Mouse (Mus musculus) liver, embryonic 14.5 days (tissue): ENCODE measurements around the gene Atxn1. TPM values are rescaled to one million over a fixed set of nuclear protein-coding genes. Genes with fewer than 3 reads are reported as not detected.

Experiments used
- ATAC-seq: fragments of 200-750 bp; cut with Nextera tagmentation; 2 replicates; pipeline ENCODE4 v1.8.0; 2017; ENCODE audit warnings: moderate number of reproducible peaks, mild to moderate bottlenecking, moderate library complexity; ENCODE audit not compliant: insufficient read depth
- DNase-seq, 3 experiments: peaks; one replicate each; pipeline ENCODE4 v3.0.0-alpha.2; 2012 to 2013; ENCODE audit warnings: low read depth in 3 of 3, low spot score in 3 of 3
- H3K27ac ChIP-seq: fragments of 300-500 bp; sonication (generic); 2 replicates; pipeline ENCODE4 v1.5.1; 2014; ENCODE audit warnings: moderate library complexity, mild to moderate bottlenecking, control low read depth, inconsistent platforms
- H3K27me3 ChIP-seq: fragments of 300-500 bp; sonication (generic); 2 replicates; pipeline ENCODE4 v1.6.1; 2014; ENCODE audit warnings: mild to moderate bottlenecking, low read length, moderate library complexity; ENCODE audit not compliant: control insufficient read depth, insufficient read depth
- H3K36me3 ChIP-seq: fragments of 300-500 bp; sonication (generic); replicated peaks from 2 replicates; pipeline ENCODE4 v1.6.1; 2014; ENCODE audit warnings: low read depth; ENCODE audit not compliant: control insufficient read depth, insufficient read depth
- H3K4me1 ChIP-seq, 2 experiments: fragments of 200-500 bp in 1 of 2; fragments of 300-500 bp in 1 of 2; sonication (generic) in 1 of 2; replicated peaks; 2 replicates each; pipeline ENCODE4 v1.6.1; 2012 to 2014; ENCODE audit warnings: antibody characterized with exemption in 1 of 2, inconsistent platforms in 1 of 2, low read length in 1 of 2; ENCODE audit not compliant: control insufficient read depth in 2 of 2, insufficient read depth in 2 of 2
- H3K4me2 ChIP-seq: fragments of 300-500 bp; sonication (generic); 2 replicates; pipeline ENCODE4 v1.6.1; 2014; ENCODE audit warnings: low read depth, mild to moderate bottlenecking, control low read depth, moderate library complexity
- H3K4me3 ChIP-seq, 2 experiments: fragments of 200-500 bp in 1 of 2; fragments of 300-500 bp in 1 of 2; sonication (generic) in 1 of 2; 2 replicates each; pipeline ENCODE4 v1.5.1; 2012 to 2014; ENCODE audit warnings: low read depth in 2 of 2, low read length in 2 of 2, mild to moderate bottlenecking in 2 of 2, control low read depth in 1 of 2, inconsistent platforms in 1 of 2, moderate library complexity in 1 of 2; ENCODE audit not compliant: insufficient read depth in 1 of 2
- H3K9ac ChIP-seq: fragments of 300-500 bp; sonication (generic); replicated peaks from 2 replicates; pipeline ENCODE4 v1.6.1; 2014; ENCODE audit warnings: mild to moderate bottlenecking, control low read depth, moderate library complexity
- H3K9me3 ChIP-seq: fragments of 300-500 bp; sonication (generic); 2 replicates; pipeline ENCODE4 v1.6.1; 2016; ENCODE audit warnings: low read length, mixed read lengths; ENCODE audit not compliant: control insufficient read depth
- CTCF ChIP-seq: IDR thresholded peaks from 2 replicates; pipeline ENCODE4 v1.5.1; 2016; ENCODE audit warnings: antibody characterized with exemption, low read depth, control low read depth
- EP300 ChIP-seq: IDR thresholded peaks from 2 replicates; pipeline ENCODE4 v1.6.1; 2016; ENCODE audit warnings: antibody characterized with exemption, low read depth
- WGBS: fragments of 180-500 bp; shearing (Covaris S2); extraction: QIAGEN DNeasy Blood & Tissue Kit; methylation state at CpG from one replicate; pipeline ENCODE4 v1.1.7; 2014; ENCODE audit not compliant: insufficient replicate concordance; 5-methylcytosine and 5-hydroxymethylcytosine counted together
- polyA plus RNA-seq, 2 experiments: library from polyadenylated mRNA; depleted of rRNA in 1 of 2; stranded (reverse) in 1 of 2; unstranded in 1 of 2; fragments of >200 nt; fragmentation: Nextera tagmentation in 1 of 2; extraction: Ambion mirVana in 1 of 2; gene quantifications; 2 replicates each; pipeline versions ENCODE4 v1.2.1 to v1.2.3; 2012 to 2014

Gene Atxn1
- polyA plus RNA-seq, 2 experiments, result 1.0 to 1.2 TPM

DNA sequence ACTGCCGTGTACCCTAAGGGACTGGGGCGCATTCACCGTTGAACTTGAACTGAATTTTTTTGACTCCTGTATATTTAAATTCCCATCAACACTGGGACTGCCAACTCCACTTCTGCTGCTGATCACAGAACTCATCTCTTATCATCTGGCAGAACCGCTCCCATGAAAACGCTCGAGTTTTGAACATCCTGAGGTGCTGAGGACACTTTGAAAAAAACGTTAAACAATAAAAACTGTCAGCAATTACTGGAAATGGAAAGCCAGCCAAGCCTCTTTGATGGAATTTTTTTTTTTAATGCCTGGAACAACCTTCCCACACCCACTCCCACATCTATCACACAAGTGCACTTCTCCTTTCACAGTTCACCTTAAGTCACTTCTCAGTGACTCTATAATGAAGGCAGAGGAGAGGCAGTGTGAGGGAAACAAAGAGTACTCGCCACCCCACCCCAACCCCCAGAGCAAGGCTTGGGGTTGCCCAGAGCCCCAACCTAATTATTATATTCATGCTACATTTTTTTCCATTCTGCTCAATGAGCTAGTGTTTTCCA, 137.7 kb downstream of the Atxn1 start:
- Histone ChIP-seq H3K27me3 (no peaks in the 10 kb centered on the region), H3K4me2 (no peak overlapping the region), H3K27ac (no peak overlapping the region), H3K36me3 (no peaks in the 10 kb centered on the region), H3K4me1 (no peaks in the 10 kb centered on the region), H3K4me3 (no peak overlapping the region), H3K9ac (no peak overlapping the region), H3K9me3 (no peaks in the 10 kb centered on the region)
- WGBS, result 77% methylated on average over 8 of the region's 8 CpGs
- TF ChIP-seq CTCF (no peak), EP300 (no peak)
- ATAC-seq, result no peak
- no peak for DNase-seq

- no peak for ATAC-seq
- WGBS, result 76% methylated on average over 4 of the region's 4 CpGs
- no peaks in the 10 kb centered on the region for H3K4me1 ChIP-seq
These were observed 142.3 kb downstream of the Atxn1 start for GRCm38 (mm10) chr13:45822491-45822829.

DNA sequence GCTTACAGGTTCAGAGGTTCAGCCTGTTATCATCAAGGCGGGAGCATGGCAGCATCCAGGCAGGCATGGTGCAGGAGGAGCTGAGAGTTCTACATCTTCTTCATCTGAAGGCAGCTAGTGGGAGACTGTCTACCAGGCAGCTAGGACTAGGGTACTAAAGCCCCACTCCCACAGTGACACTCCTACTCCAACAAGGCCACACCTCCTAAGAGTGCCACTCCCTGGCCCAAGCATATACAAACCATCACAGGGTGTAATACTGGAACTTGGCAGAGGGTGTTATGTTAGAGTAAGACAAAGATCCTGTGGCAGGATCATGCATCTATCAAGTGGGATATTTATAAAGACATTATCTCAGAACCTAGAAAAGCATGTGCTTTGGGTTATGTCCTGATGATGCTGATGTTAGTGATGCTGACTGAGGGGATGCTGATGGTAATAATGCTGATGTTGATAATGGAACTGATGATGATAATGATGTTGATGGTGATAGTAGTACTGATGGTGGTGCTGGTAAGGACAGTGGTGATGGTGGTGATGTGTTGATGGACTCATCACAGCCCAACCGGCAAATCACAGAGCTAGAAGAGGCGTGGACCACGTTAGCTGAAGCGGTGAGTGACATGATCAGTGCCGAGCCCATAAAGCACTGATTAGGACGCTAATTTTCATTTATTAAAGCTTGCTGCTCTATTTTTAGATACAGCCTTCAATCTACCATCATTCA, 142.9 kb downstream of the Atxn1 start:
- 78% methylated on average over 7 of the region's 7 CpGs for WGBS
- no peaks in the 10 kb centered on the region for H3K36me3 ChIP-seq
- H3K27ac ChIP-seq, result no peak overlapping the region
- DNase-seq (no peak), ATAC-seq (no peak)
- no peak overlapping the region for H3K4me2 ChIP-seq
- H3K4me1 ChIP-seq, result no peaks in the 10 kb centered on the region
- no peaks in the 10 kb centered on the region for H3K9me3 ChIP-seq
- TF ChIP-seq CTCF, result no peak
- no peak for TF ChIP-seq EP300
- no peaks in the 10 kb centered on the region for H3K27me3 ChIP-seq
- H3K4me3 ChIP-seq, result no peak overlapping the region
- H3K9ac ChIP-seq, result no peak overlapping the region

More at GRCm38 (mm10) chr13:45822491-45822829, 142.3 kb downstream of the Atxn1 start:
- no peak for TF ChIP-seq EP300
- no peak for TF ChIP-seq CTCF
- H3K9me3 ChIP-seq, result no peaks in the 10 kb centered on the region
- no peak overlapping the region for H3K4me3 ChIP-seq
- H3K27ac ChIP-seq, result no peak overlapping the region
- H3K9ac ChIP-seq, result no peak overlapping the region
- no peaks in the 10 kb centered on the region for H3K27me3 ChIP-seq
- H3K36me3 ChIP-seq, result no peaks in the 10 kb centered on the region
- no peak for DNase-seq
- no peak overlapping the region for H3K4me2 ChIP-seq

DNA sequence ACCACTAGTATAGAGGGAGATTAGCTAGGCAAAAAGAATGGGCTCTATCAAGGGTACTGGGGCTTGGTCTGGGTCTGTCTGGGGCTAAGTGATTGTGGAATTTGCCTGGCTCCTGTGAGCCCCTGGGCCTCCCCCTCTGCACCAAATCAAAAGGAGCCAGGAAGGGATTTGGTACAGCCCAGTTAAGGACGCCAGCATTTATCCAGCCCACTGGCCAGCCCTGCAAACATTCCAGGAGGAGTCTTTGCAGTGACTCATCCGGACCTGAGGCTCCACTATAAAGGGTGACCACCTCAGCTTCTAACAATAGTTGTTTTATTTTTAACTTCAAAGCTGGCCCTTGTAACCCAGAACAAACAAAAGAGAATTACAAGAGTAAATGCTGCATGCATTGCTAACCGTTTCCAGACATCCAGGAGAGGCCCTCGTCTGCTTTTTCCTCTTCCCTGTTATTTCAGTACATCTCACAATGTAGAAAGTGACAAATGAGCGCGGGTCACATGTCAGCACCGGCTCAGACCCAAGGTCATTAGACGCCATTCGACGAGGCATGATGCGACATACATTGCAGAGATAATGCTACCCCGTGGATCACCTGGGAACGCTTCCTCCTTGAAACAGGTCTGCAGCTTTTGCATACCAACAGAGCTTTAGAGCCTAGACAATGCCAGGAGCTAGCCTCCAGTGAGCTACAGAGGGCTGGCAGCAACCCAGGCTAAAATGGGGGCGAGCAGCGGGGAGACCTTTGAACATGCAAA, 144.2 kb downstream of the Atxn1 start:
- Histone ChIP-seq H3K4me2 (no peak overlapping the region), H3K9ac (no peak overlapping the region), H3K4me1 (no peaks in the 10 kb centered on the region), H3K9me3 (no peaks in the 10 kb centered on the region), H3K27me3 (no peaks in the 10 kb centered on the region), H3K36me3 (no peaks in the 10 kb centered on the region), H3K4me3 (no peak overlapping the region), H3K27ac (no peak overlapping the region)
- ATAC-seq (no peak), DNase-seq (no peak)
- 67% methylated on average over 15 of the region's 15 CpGs for WGBS
- TF ChIP-seq CTCF (no peak), EP300 (no peak)

GRCm38 (mm10) chr13:45816670-45817069, 148.1 kb downstream of the Atxn1 start:
- 62% methylated on average over 1 of the region's 1 CpGs for WGBS
- Histone ChIP-seq H3K4me3 (no peak overlapping the region), H3K27me3 (no peaks in the 10 kb centered on the region), H3K36me3 (no peaks in the 10 kb centered on the region), H3K27ac (no peak overlapping the region), H3K4me1 (no peaks in the 10 kb centered on the region), H3K9me3 (no peaks in the 10 kb centered on the region), H3K9ac (no peak overlapping the region), H3K4me2 (no peak overlapping the region)
- DNase-seq (no peak), ATAC-seq (no peak)
- no peak for TF ChIP-seq CTCF
- no peak for TF ChIP-seq EP300
